Mouse (Mus musculus) limb, embryonic 12.5 days (tissue): ENCODE measurements around the gene Fndc1. TPM values are rescaled to one million over a fixed set of nuclear protein-coding genes. Genes with fewer than 3 reads are reported as not detected.

Experiments
- ATAC-seq: fragments of 200-750 bp; cut with Nextera tagmentation; 2 replicates; pipeline ENCODE4 v1.8.0; 2017; ENCODE audit warnings: low read depth, moderate TSS enrichment; ENCODE audit not compliant: insufficient number of reproducible peaks, insufficient read depth, low FRiP score, low TSS enrichment
- H3K27ac ChIP-seq: fragments of 300-500 bp; sonication (generic); 2 replicates; pipeline ENCODE4 v1.5.1; 2016; ENCODE audit warnings: mild to moderate bottlenecking, moderate library complexity
- H3K27me3 ChIP-seq: fragments of 300-500 bp; sonication (generic); 2 replicates; pipeline ENCODE4 v1.6.1; 2016; ENCODE audit warnings: mild to moderate bottlenecking, moderate library complexity
- H3K36me3 ChIP-seq: fragments of 300-500 bp; sonication (generic); 2 replicates; pipeline ENCODE4 v1.6.1; 2016; ENCODE audit warnings: mild to moderate bottlenecking, moderate library complexity
- H3K4me1 ChIP-seq: fragments of 300-500 bp; sonication (generic); replicated peaks from 2 replicates; pipeline ENCODE4 v1.6.1; 2016
- H3K4me2 ChIP-seq: fragments of 300-500 bp; sonication (generic); 2 replicates; pipeline ENCODE4 v1.6.1; 2016; ENCODE audit warnings: mild to moderate bottlenecking, moderate library complexity
- H3K4me3 ChIP-seq: fragments of 300-500 bp; sonication (generic); replicated peaks from 2 replicates; pipeline ENCODE4 v1.5.1; 2016; ENCODE audit warnings: mild to moderate bottlenecking
- H3K9ac ChIP-seq: fragments of 300-500 bp; sonication (generic); replicated peaks from 2 replicates; pipeline ENCODE4 v1.6.1; 2016; ENCODE audit warnings: mild to moderate bottlenecking, moderate library complexity
- H3K9me3 ChIP-seq: fragments of 300-500 bp; sonication (generic); 2 replicates; pipeline ENCODE4 v1.6.1; 2016; ENCODE audit warnings: mild to moderate bottlenecking, moderate library complexity
- WGBS: fragments of 180-500 bp; shearing (Covaris S2); methylation state at CpG from one replicate; pipeline ENCODE4 v1.1.7; 2016; 5-methylcytosine and 5-hydroxymethylcytosine counted together
- polyA plus RNA-seq: library from polyadenylated mRNA; unstranded; fragments of >200 nt; fragmentation: Nextera tagmentation; extraction: Ambion mirVana; gene quantifications from 2 replicates; pipeline ENCODE4 v1.2.1, GENCODE M21; 2016

Fndc1 gene
- polyA plus RNA-seq, 1 experiment from 2014 or later = 4.1 TPM

GRCm38 (mm10) chr17:7863745-7864144, 36.6 kb upstream of the Fndc1 start:
- H3K4me1 ChIP-seq = peaks cover 2% of the 10 kb centered on the region; the same call in 1 of the 2 replicates
- WGBS = 19% methylated on average over 4 of the region's 4 CpGs
- H3K4me3 ChIP-seq = no peak overlapping the region
- no peak for ATAC-seq
- H3K4me2 ChIP-seq = no peak overlapping the region
- H3K36me3 ChIP-seq = no peaks in the 10 kb centered on the region
- no peak overlapping the region for H3K27ac ChIP-seq
- no peaks in the 10 kb centered on the region for H3K27me3 ChIP-seq
- no peak overlapping the region for H3K9ac ChIP-seq
- no peaks in the 10 kb centered on the region for H3K9me3 ChIP-seq

GRCm38 (mm10) chr17:7860845-7861360, 33.8 kb upstream of the Fndc1 start:
- H3K9me3 ChIP-seq = no peaks in the 10 kb centered on the region
- peaks cover 7% of the 10 kb centered on the region; the same call in 1 of the 2 replicates for H3K4me1 ChIP-seq
- H3K4me2 ChIP-seq = no peak overlapping the region
- no peak for ATAC-seq
- 48% methylated on average over 8 of the region's 8 CpGs for WGBS
- H3K4me3 ChIP-seq = no peak overlapping the region
- no peak overlapping the region for H3K27ac ChIP-seq
- no peaks in the 10 kb centered on the region for H3K27me3 ChIP-seq
- no peaks in the 10 kb centered on the region for H3K36me3 ChIP-seq
- no peak overlapping the region for H3K9ac ChIP-seq

GRCm38 (mm10) chr17:7857658-7858057, 30.6 kb upstream of the Fndc1 start:
- H3K4me3 ChIP-seq = no peak overlapping the region
- no peak overlapping the region for H3K27ac ChIP-seq
- H3K9ac ChIP-seq = no peak overlapping the region
- no peaks in the 10 kb centered on the region for H3K27me3 ChIP-seq
- no peaks in the 10 kb centered on the region for H3K36me3 ChIP-seq
- H3K9me3 ChIP-seq = no peaks in the 10 kb centered on the region
- H3K4me1 ChIP-seq = peaks cover 9% of the 10 kb centered on the region; the same call in 1 of the 2 replicates
- no peak for ATAC-seq
- WGBS = 75% methylated on average over 6 of the region's 6 CpGs
- H3K4me2 ChIP-seq = no peak overlapping the region

GRCm38 (mm10) chr17:7855851-7856250, 28.7 kb upstream of the Fndc1 start:
- ATAC-seq = no peak
- Histone ChIP-seq H3K9me3 (no peaks in the 10 kb centered on the region), H3K9ac (no peak overlapping the region), H3K27me3 (no peaks in the 10 kb centered on the region), H3K4me3 (no peak overlapping the region), H3K4me1 (peaks cover 26% of the 10 kb centered on the region), H3K36me3 (no peaks in the 10 kb centered on the region), H3K27ac (no peak overlapping the region), H3K4me2 (no peak overlapping the region)
- WGBS = 79% methylated on average over 8 of the region's 8 CpGs

- H3K27me3 ChIP-seq = no peaks in the 10 kb centered on the region
- no peaks in the 10 kb centered on the region for H3K36me3 ChIP-seq
- peak; percentile 41 for ATAC-seq
- H3K27ac ChIP-seq = no peak overlapping the region
- H3K4me1 ChIP-seq = peaks cover 30% of the 10 kb centered on the region
- no peak overlapping the region for H3K9ac ChIP-seq
- WGBS = 33% methylated on average over 4 of the region's 4 CpGs
- H3K4me3 ChIP-seq = no peak overlapping the region
- no peak overlapping the region for H3K4me2 ChIP-seq
- H3K9me3 ChIP-seq = no peaks in the 10 kb centered on the region
Measured at GRCm38 (mm10) chr17:7851979-7852378, 24.9 kb upstream of the Fndc1 start.

- WGBS = 55% methylated on average over 6 of the region's 9 CpGs
- no peak for ATAC-seq
Measured at GRCm38 (mm10) chr17:7851527-7851926, 24.4 kb upstream of the Fndc1 start.

GRCm38 (mm10) chr17:7850246-7850645, 23.1 kb upstream of the Fndc1 start:
- H3K36me3 ChIP-seq = no peaks in the 10 kb centered on the region
- peaks cover 25% of the 10 kb centered on the region for H3K4me1 ChIP-seq
- no peak overlapping the region for H3K4me2 ChIP-seq
- H3K27ac ChIP-seq = no peak overlapping the region
- no peak overlapping the region for H3K9ac ChIP-seq
- no peaks in the 10 kb centered on the region for H3K27me3 ChIP-seq
- no peaks in the 10 kb centered on the region for H3K9me3 ChIP-seq
- H3K4me3 ChIP-seq = no peak overlapping the region
- ATAC-seq = no peak
- 64% methylated on average over 6 of the region's 6 CpGs for WGBS

More at GRCm38 (mm10) chr17:7851527-7851926, 24.4 kb upstream of the Fndc1 start:
- Histone ChIP-seq H3K4me1 (peaks cover 25% of the 10 kb centered on the region), H3K9ac (no peak overlapping the region), H3K4me3 (no peak overlapping the region), H3K27ac (no peak overlapping the region), H3K9me3 (no peaks in the 10 kb centered on the region), H3K27me3 (no peaks in the 10 kb centered on the region), H3K4me2 (no peak overlapping the region), H3K36me3 (no peaks in the 10 kb centered on the region)

GRCm38 (mm10) chr17:7840505-7841290, 13.6 kb upstream of the Fndc1 start:
- Histone ChIP-seq H3K4me2 (no peak overlapping the region), H3K27ac (no peak overlapping the region), H3K36me3 (no peaks in the 10 kb centered on the region), H3K9me3 (no peaks in the 10 kb centered on the region), H3K9ac (no peak overlapping the region), H3K27me3 (no peaks in the 10 kb centered on the region), H3K4me3 (no peak overlapping the region), H3K4me1 (no peaks in the 10 kb centered on the region)
- ATAC-seq = no peak
- 89% methylated on average over 12 of the region's 12 CpGs for WGBS

GRCm38 (mm10) chr17:7827586-7827985, 484 bp upstream of the Fndc1 start:
- no peak for ATAC-seq
- H3K27me3 ChIP-seq = peaks cover 54% of the 10 kb centered on the region
- 18% methylated on average over 16 of the region's 16 CpGs for WGBS
- peak overlapping the region; percentile 54 for H3K4me3 ChIP-seq
- H3K27ac ChIP-seq = no peak overlapping the region
- peak overlapping the region; percentile 98 for H3K4me2 ChIP-seq
- no peak overlapping the region for H3K9ac ChIP-seq
- H3K9me3 ChIP-seq = no peaks in the 10 kb centered on the region
- H3K36me3 ChIP-seq = no peaks in the 10 kb centered on the region
- H3K4me1 ChIP-seq = peaks cover 11% of the 10 kb centered on the region

GRCm38 (mm10) chr17:7825416-7825815, 1.7 kb downstream of the Fndc1 start:
- Histone ChIP-seq H3K27ac (no peak overlapping the region), H3K9me3 (no peaks in the 10 kb centered on the region), H3K4me1 (peaks cover 11% of the 10 kb centered on the region), H3K36me3 (no peaks in the 10 kb centered on the region), H3K4me3 (no peak overlapping the region), H3K27me3 (peaks cover 51% of the 10 kb centered on the region), H3K9ac (no peak overlapping the region), H3K4me2 (no peak overlapping the region)
- WGBS = 66% methylated on average over 9 of the region's 9 CpGs
- no peak for ATAC-seq

- Histone ChIP-seq H3K4me1 (peaks cover 1% of the 10 kb centered on the region; the same call in 1 of the 2 replicates), H3K27me3 (peaks cover 20% of the 10 kb centered on the region), H3K36me3 (no peaks in the 10 kb centered on the region), H3K27ac (no peak overlapping the region), H3K4me2 (peak overlapping the region; percentile 26; the same call in 1 of the 2 replicates), H3K9me3 (no peaks in the 10 kb centered on the region), H3K4me3 (no peak overlapping the region), H3K9ac (no peak overlapping the region)
- ATAC-seq = peak; percentile 57; the same call in 1 of the 2 replicates
- 21% methylated on average over 17 of the region's 17 CpGs for WGBS
Measured at GRCm38 (mm10) chr17:7821553-7822186, 5.4 kb downstream of the Fndc1 start.
